Mouse (Mus musculus) neural tube, embryonic 11.5 days (tissue): Measurements from ENCODE around the gene Tmem217. TPM values are rescaled to one million over a fixed set of nuclear protein-coding genes. Genes with fewer than 3 reads are reported as not detected.

Source experiments
- ATAC-seq: fragments of 200-750 bp; cut with Nextera tagmentation; 2 replicates; pipeline ENCODE4 v1.8.0; 2017; ENCODE audit warnings: moderate number of reproducible peaks, mild to moderate bottlenecking, moderate TSS enrichment, moderate library complexity; ENCODE audit not compliant: insufficient read depth, low FRiP score, low TSS enrichment
- DNase-seq: peaks from one replicate; pipeline ENCODE4 v3.0.0-alpha.2; 2015; ENCODE audit warnings: low spot score
- H3K27ac ChIP-seq: fragments of 300-500 bp; sonication (generic); 2 replicates; pipeline ENCODE4 v1.5.1; 2014; ENCODE audit warnings: low read depth, mild to moderate bottlenecking, low read length
- H3K27me3 ChIP-seq: fragments of 300-500 bp; sonication (generic); 2 replicates; pipeline ENCODE4 v1.6.1; 2014; ENCODE audit warnings: mild to moderate bottlenecking, low read length, mixed read lengths; ENCODE audit not compliant: control insufficient read depth, insufficient read depth
- H3K36me3 ChIP-seq: fragments of 300-500 bp; sonication (generic); 2 replicates; pipeline ENCODE4 v1.6.1; 2014; ENCODE audit warnings: mild to moderate bottlenecking, low read length, moderate library complexity, mixed read lengths; ENCODE audit not compliant: control insufficient read depth, insufficient read depth
- H3K4me1 ChIP-seq: fragments of 300-500 bp; sonication (generic); 2 replicates; pipeline ENCODE4 v1.6.1; 2014; ENCODE audit warnings: low read length, mixed read lengths; ENCODE audit not compliant: control insufficient read depth, insufficient read depth
- H3K4me2 ChIP-seq: fragments of 300-500 bp; sonication (generic); 2 replicates; pipeline ENCODE4 v1.6.1; 2014; ENCODE audit warnings: low read depth, mild to moderate bottlenecking, moderate library complexity
- H3K4me3 ChIP-seq: fragments of 300-500 bp; sonication (generic); 2 replicates; pipeline ENCODE4 v1.5.1; 2014; ENCODE audit warnings: low read depth, low read length
- H3K9ac ChIP-seq: fragments of 300-500 bp; sonication (generic); 2 replicates; pipeline ENCODE4 v1.6.1; 2014; ENCODE audit warnings: mild to moderate bottlenecking, low read length
- H3K9me3 ChIP-seq: fragments of 300-500 bp; sonication (generic); 2 replicates; pipeline ENCODE4 v1.6.1; 2016; ENCODE audit warnings: low read length; ENCODE audit not compliant: control insufficient read depth
- WGBS: fragments of 180-500 bp; shearing (Covaris S2); extraction: QIAGEN DNeasy Blood & Tissue Kit; methylation state at CpG from one replicate; pipeline ENCODE4 v1.1.7; 2014; 5-methylcytosine and 5-hydroxymethylcytosine counted together
- polyA plus RNA-seq: library from polyadenylated mRNA; unstranded; fragments of >200 nt; fragmentation: Nextera tagmentation; extraction: Ambion mirVana; gene quantifications from 2 replicates; pipeline ENCODE4 v1.2.1, GENCODE M21; 2014

The Tmem217 gene
- polyA plus RNA-seq, 1 experiment from 2014 or later, result 0.45 TPM

DNA sequence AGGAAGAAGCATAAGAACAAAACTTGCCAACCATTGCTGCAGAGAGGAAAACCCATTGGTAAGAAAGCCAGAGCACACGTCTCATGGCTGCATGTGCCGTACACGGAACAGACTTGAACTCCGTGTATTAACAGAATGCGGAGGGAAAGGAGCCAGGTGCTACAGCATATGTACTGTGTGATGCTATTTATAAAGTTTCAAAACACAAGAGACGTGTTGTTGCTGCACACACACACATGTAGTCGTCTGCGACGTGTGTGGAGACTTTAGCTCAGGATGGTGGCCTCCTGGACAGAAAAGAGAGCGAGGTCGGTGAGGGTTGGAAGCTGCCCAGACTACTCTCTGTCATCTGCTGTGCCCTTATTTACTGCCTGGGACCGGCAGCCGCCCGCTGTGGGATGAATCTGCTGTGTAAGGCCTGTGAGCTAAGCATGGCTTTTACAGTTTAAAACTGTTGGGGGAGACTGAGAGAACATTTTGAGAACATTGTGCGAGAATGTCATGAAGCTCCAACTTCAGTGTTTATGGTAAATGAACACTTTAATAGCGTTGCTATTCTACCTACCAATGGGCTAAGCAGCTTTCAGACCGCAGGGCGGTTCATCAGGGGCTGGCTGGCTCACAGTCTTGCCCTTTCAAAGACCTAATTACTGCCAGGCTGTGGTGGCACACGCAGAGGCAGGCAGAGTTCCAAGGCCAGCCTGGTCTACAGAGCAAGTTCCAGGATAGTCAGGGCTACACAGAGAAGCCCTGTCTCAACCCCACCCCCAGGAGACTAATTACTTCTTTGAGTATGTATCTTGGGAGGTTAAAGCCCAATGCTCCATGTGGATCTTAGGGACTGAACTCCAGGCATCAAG lies 9.1 kb downstream of the Tmem217 start:
- H3K36me3 ChIP-seq, result no peaks in the 10 kb centered on the region
- no peaks in the 10 kb centered on the region for H3K27me3 ChIP-seq
- H3K27ac ChIP-seq, result no peak overlapping the region
- H3K4me2 ChIP-seq, result no peak overlapping the region
- DNase-seq (no peak), ATAC-seq (no peak)
- H3K9me3 ChIP-seq, result no peaks in the 10 kb centered on the region
- whole genome bisulfite sequencing, result 88% methylated on average over 19 of the region's 19 CpGs
- H3K4me3 ChIP-seq, result no peak overlapping the region
- no peaks in the 10 kb centered on the region for H3K4me1 ChIP-seq
- H3K9ac ChIP-seq, result no peak overlapping the region

DNA sequence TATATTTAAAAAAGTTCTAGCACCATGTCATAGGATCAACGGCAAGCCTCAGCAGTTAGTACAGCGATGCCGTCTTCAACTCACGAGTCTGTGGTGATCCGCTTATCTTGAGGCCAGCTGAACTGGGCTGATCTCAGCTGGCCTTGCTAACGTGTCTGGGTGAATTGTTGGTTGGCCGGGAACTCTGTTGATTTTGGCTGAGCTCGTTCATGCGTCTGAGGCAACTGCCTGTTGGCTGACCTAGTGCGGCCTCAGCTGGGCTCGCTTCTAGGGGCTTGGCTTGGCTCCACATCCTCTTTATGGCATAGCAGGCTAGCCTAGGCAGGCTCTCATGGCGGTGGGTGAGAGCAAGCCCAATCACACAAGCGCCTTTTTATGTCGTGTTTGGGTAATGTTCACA lies 10.8 kb downstream of the Tmem217 start:
- H3K27ac ChIP-seq, result no peak overlapping the region
- no peaks in the 10 kb centered on the region for H3K27me3 ChIP-seq
- H3K4me1 ChIP-seq, result no peaks in the 10 kb centered on the region
- ATAC-seq (no peak), DNase-seq (no peak)
- H3K9ac ChIP-seq, result no peak overlapping the region
- H3K9me3 ChIP-seq, result no peaks in the 10 kb centered on the region
- H3K4me3 ChIP-seq, result no peak overlapping the region
- no peak overlapping the region for H3K4me2 ChIP-seq
- H3K36me3 ChIP-seq, result no peaks in the 10 kb centered on the region
- 81% methylated on average over 14 of the region's 14 CpGs for WGBS

DNA sequence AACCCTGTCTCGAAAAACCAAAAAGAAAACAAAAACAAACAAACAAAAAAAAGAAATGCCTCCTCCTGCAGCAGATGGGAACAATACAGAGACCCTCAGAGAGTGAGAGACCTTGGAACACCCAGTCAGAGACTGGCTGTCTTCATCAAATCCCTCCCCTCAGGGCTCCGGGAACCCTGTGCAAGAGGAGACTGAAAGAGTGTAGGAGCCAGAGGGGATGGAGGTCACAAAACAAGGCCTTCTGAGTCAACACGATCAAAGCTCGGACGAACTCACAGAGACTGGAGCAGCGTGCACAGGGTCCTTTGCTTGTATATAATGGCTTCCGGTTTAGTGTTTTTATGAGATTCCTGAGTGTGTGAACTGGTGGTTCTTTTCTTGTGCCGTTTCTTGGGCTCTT lies 11.8 kb downstream of the Tmem217 start:
- ATAC-seq (no peak), DNase-seq (no peak)
- H3K4me1 ChIP-seq, result no peaks in the 10 kb centered on the region
- H3K27ac ChIP-seq, result no peak overlapping the region
- no peaks in the 10 kb centered on the region for H3K27me3 ChIP-seq
- H3K4me3 ChIP-seq, result no peak overlapping the region
- no peaks in the 10 kb centered on the region for H3K9me3 ChIP-seq
- 80% methylated on average over 8 of the region's 8 CpGs for WGBS
- no peak overlapping the region for H3K4me2 ChIP-seq
- H3K9ac ChIP-seq, result no peak overlapping the region
- no peaks in the 10 kb centered on the region for H3K36me3 ChIP-seq

DNA sequence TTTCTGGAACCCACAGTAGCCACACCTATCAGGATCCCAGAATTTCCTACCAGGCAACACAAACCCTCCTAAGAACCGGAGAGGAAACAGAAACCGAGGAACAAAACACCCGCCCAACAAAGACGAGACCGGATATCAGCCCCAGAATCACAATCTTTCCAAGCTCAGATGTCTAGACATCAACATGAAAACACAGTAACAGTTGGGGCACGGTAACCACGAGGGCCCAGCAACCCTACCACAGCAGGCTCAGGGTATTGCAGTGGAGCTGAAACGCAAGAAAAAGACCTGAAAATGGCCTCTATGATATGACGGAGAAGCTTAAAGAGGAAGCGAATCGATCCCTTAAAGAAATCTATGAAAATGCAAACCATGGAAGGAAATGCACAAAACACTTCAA lies 18.3 kb downstream of the Tmem217 start:
- H3K4me2 ChIP-seq, result no peak overlapping the region
- no peaks in the 10 kb centered on the region for H3K36me3 ChIP-seq
- no peak overlapping the region for H3K27ac ChIP-seq
- H3K4me3 ChIP-seq, result no peak overlapping the region
- no peak for ATAC-seq
- H3K27me3 ChIP-seq, result no peaks in the 10 kb centered on the region
- no peak overlapping the region for H3K9ac ChIP-seq
- 95% methylated on average over 11 of the region's 11 CpGs for WGBS
- H3K4me1 ChIP-seq, result no peaks in the 10 kb centered on the region
- no peaks in the 10 kb centered on the region for H3K9me3 ChIP-seq
- DNase-seq, result no peak

DNA sequence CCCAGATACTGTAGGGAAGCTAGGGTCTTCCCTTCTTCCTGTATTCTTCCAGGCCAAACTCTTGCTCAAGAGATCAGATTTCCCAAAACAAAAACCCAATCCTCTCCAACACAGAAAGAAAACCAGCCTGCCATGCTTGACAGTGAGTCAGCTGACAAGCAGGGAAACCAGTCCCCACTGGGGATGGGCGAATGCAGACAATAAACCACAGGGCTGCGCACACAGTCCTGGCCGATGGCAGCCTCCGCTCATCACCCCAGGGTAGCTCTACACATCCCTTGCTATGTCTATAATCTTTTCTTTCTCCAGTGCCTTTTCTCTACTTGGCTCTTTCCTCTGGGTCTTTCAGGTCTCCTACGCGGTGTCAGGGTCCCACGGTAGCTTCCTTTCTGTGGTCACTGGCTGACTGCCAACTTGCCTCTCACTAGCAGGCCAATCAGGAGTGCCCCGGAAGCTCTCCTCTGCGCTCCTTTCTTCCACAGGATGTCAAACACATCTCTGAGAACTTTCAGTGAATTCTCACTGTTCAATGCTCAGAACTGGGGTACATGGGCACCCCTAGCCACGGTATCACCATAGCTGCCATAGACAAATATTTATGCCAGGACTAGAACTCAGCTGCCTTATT lies 20.3 kb downstream of the Tmem217 start:
- DNase-seq, result no peak
- no peak for ATAC-seq
- H3K27me3 ChIP-seq, result no peaks in the 10 kb centered on the region

DNA sequence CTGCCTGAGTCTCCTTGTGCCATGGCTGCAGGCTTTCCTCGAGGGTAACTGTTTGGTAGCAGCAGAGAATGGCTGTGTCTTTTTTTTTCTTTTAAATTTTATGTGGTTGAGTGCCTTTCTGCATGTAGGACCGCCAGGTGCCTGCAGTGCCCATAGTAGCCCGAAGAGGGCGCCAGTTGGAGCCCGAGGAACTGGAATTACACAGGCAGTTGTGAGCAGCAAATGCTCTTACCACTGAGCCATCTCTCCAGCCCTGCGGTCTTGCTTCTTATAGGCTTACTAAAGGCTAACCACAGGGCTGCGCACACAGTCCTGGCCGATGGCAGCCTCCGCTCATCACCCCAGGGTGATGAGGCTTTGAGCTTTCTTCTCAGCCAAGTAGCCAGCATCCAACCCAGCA lies 20.9 kb downstream of the Tmem217 start:
- H3K9me3 ChIP-seq, result no peaks in the 10 kb centered on the region
- no peaks in the 10 kb centered on the region for H3K36me3 ChIP-seq
- WGBS, result 79% methylated on average over 9 of the region's 9 CpGs
- no peak overlapping the region for H3K9ac ChIP-seq
- H3K4me2 ChIP-seq, result no peak overlapping the region
- no peak for ATAC-seq
- DNase-seq, result no peak
- no peaks in the 10 kb centered on the region for H3K27me3 ChIP-seq
- no peak overlapping the region for H3K27ac ChIP-seq
- H3K4me1 ChIP-seq, result no peaks in the 10 kb centered on the region
- no peak overlapping the region for H3K4me3 ChIP-seq

More for the DNA sequence above, 20.3 kb downstream of the Tmem217 start:
- Histone ChIP-seq H3K9me3 (no peaks in the 10 kb centered on the region), H3K27ac (no peak overlapping the region), H3K36me3 (no peaks in the 10 kb centered on the region), H3K4me3 (no peak overlapping the region), H3K4me1 (no peaks in the 10 kb centered on the region), H3K4me2 (no peak overlapping the region), H3K9ac (no peak overlapping the region)
- WGBS, result 86% methylated on average over 10 of the region's 10 CpGs

DNA sequence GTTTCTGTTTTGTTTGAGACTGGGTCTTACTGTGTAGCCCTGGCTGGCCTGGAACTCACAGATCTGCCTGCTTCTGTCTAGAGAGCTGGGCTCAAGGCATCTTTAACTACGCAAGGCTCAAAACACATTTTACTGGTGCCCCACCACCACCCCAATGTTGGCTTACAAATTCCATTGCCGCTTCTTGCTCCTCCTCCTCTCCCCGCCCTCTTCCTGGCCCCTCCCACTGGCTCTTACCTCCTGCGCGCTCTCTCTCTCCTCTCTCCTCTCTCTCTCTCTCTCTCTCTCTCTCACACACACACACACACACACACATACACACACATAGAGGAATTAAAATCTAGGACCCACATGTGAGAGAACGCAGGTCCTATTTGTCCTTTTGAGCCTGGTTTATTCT lies 21.7 kb downstream of the Tmem217 start:
- H3K27ac ChIP-seq, result no peak overlapping the region
- DNase-seq, result no peak
- no peak for ATAC-seq
- H3K9me3 ChIP-seq, result no peaks in the 10 kb centered on the region
- H3K4me2 ChIP-seq, result no peak overlapping the region
- no peak overlapping the region for H3K4me3 ChIP-seq
- 80% methylated on average over 6 of the region's 6 CpGs for WGBS
- no peaks in the 10 kb centered on the region for H3K36me3 ChIP-seq
- H3K27me3 ChIP-seq, result no peaks in the 10 kb centered on the region
- no peak overlapping the region for H3K9ac ChIP-seq
- no peaks in the 10 kb centered on the region for H3K4me1 ChIP-seq

DNA sequence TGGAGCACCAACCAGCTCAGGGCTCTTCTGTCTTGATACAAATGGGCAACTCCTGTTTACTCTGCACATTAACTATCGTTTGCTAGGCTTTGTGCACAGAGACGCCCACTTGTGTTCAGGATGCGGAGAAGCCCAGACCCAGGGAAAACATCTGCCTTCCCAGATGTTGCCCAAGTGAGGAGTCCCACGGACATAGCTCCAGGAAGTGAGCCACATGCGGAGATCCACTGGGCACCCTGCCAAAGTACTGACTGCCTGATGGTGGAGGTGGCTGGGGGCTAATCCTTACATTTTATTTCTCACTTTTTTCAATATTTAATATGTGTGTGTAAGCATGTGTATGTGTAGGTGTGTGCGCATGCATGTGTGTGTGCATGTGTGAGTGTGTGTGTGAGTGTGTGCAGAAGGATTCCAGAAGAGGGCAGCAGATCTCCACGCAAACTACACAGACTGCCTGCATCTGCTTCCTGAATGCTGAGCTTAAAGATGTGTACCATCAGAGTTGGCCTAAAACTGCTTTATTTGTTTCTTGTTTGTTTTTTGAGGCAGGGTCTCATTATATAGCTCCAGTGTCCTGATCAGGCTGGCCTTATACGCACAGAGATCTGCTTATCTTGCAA lies 23.5 kb downstream of the Tmem217 start:
- WGBS, result 89% methylated on average over 8 of the region's 8 CpGs
- DNase-seq, result no peak

More for the DNA sequence above, 23.5 kb downstream of the Tmem217 start:
- Histone ChIP-seq H3K36me3 (no peaks in the 10 kb centered on the region), H3K27ac (no peak overlapping the region), H3K9me3 (no peaks in the 10 kb centered on the region), H3K4me3 (no peak overlapping the region), H3K9ac (no peak overlapping the region), H3K4me1 (no peaks in the 10 kb centered on the region), H3K4me2 (no peak overlapping the region), H3K27me3 (no peaks in the 10 kb centered on the region)
- ATAC-seq, result no peak
